ENCODE assay signal across 16 mouse cellular contexts in genomic region chr17:29023346-29023745, GRCm38 (mm10).
"Had no signal": no experiment of that assay in that cellular context is flagged by ENCODE, and none has a peak within 500 bp of the region (broad histone marks: within the 10 kb centered on the region; RNA-seq: fewer than 3 reads in every experiment).

No protein-coding gene starts in this region.

- DNase-seq: retina, postnatal 1 day; right cerebral cortex, adult 18-20 months; right cerebral cortex, postnatal 14 days; right cerebral cortex, postnatal 25 days; right cerebral cortex, postnatal 4 days; spleen, adult 18-20 months; thymus, adult 18-20 months; thymus, adult 2 months; thymus, postnatal 14 days; thymus, postnatal 25 days; thymus, postnatal 36 days; thymus, postnatal 4 days had no signal

- H3K9ac ChIP-seq: neural tube, embryonic 13.5 days; neural tube, embryonic 15.5 days; stomach, embryonic 15.5 days had no signal

- H3K27ac ChIP-seq: neural tube, embryonic 13.5 days; neural tube, embryonic 15.5 days; stomach, postnatal 0 days had no signal

- H3K9me3 ChIP-seq: neural tube, embryonic 13.5 days; neural tube, embryonic 15.5 days; stomach, embryonic 15.5 days had no signal

- H3K27me3 ChIP-seq: stomach, embryonic 15.5 days had no signal

- H3K4me2 ChIP-seq: neural tube, embryonic 13.5 days; neural tube, embryonic 15.5 days; stomach, embryonic 15.5 days had no signal

- H3K4me3 ChIP-seq: neural tube, embryonic 13.5 days; neural tube, embryonic 15.5 days; stomach, embryonic 15.5 days had no signal

- H3K36me3 ChIP-seq: neural tube, embryonic 13.5 days; neural tube, embryonic 15.5 days; stomach, embryonic 15.5 days had no signal
